Mouse (Mus musculus) embryonic facial prominence, embryonic 15.5 days (tissue): Measurements from ENCODE around the gene Eif4a2. TPM values are rescaled to one million over a fixed set of nuclear protein-coding genes. Genes with fewer than 3 reads are reported as not detected.
"Not testable (repeated sequence)": the region's sequence is repeated elsewhere in the genome, so short reads cannot be mapped to it uniquely, and the experiment has no call there.

Experiments used
- ATAC-seq: fragments of 200-750 bp; cut with Nextera tagmentation; 2 replicates; pipeline ENCODE4 v1.8.0; 2017; ENCODE audit warnings: low read depth, moderate TSS enrichment; ENCODE audit not compliant: insufficient number of reproducible peaks, low FRiP score, low TSS enrichment
- H3K27ac ChIP-seq: fragments of 300-500 bp; sonication (generic); replicated peaks from 2 replicates; pipeline ENCODE4 v1.5.1; 2015; ENCODE audit warnings: mild to moderate bottlenecking, inconsistent platforms
- H3K27me3 ChIP-seq: fragments of 300-500 bp; sonication (generic); 2 replicates; pipeline ENCODE4 v1.6.1; 2015; ENCODE audit warnings: inconsistent platforms
- H3K36me3 ChIP-seq: fragments of 300-500 bp; sonication (generic); 2 replicates; pipeline ENCODE4 v1.6.1; 2015; ENCODE audit warnings: mild to moderate bottlenecking, inconsistent platforms
- H3K4me1 ChIP-seq: fragments of 300-500 bp; sonication (generic); 2 replicates; pipeline ENCODE4 v1.6.1; 2015; ENCODE audit warnings: inconsistent platforms
- H3K4me2 ChIP-seq: fragments of 300-500 bp; sonication (generic); replicated peaks from 2 replicates; pipeline ENCODE4 v1.6.1; 2015; ENCODE audit warnings: mild to moderate bottlenecking, inconsistent platforms
- H3K4me3 ChIP-seq: fragments of 300-500 bp; sonication (generic); replicated peaks from 2 replicates; pipeline ENCODE4 v1.5.1; 2015; ENCODE audit warnings: mild to moderate bottlenecking, inconsistent platforms
- H3K9ac ChIP-seq: fragments of 300-500 bp; sonication (generic); 2 replicates; pipeline ENCODE4 v1.6.1; 2015; ENCODE audit warnings: inconsistent platforms
- H3K9me3 ChIP-seq: fragments of 300-500 bp; sonication (generic); replicated peaks from 2 replicates; pipeline ENCODE4 v1.6.1; 2016; ENCODE audit warnings: inconsistent platforms
- WGBS: fragments of 180-500 bp; shearing (Covaris S2); methylation state at CpG from one replicate; pipeline ENCODE4 v1.1.7; 2015; 5-methylcytosine and 5-hydroxymethylcytosine counted together
- polyA plus RNA-seq: library from polyadenylated mRNA; unstranded; fragments of >200 nt; fragmentation: Nextera tagmentation; extraction: Ambion mirVana; gene quantifications from 2 replicates; pipeline ENCODE4 v1.2.1, GENCODE M21; 2015

The Eif4a2 gene
- polyA plus RNA-seq, 1 experiment from 2014 or later, result 231 TPM

- not testable (repeated sequence) for H3K9ac ChIP-seq, H3K36me3 ChIP-seq, ATAC-seq, H3K4me3 ChIP-seq, H3K9me3 ChIP-seq, H3K4me2 ChIP-seq, H3K27ac ChIP-seq, H3K27me3 ChIP-seq, H3K4me1 ChIP-seq
- WGBS, result 91% methylated on average over 5 of the region's 5 CpGs
Observed at GRCm38 (mm10) chr16:23095581-23095980, 11.7 kb upstream of the Eif4a2 start.

GRCm38 (mm10) chr16:23096886-23097285, 10.4 kb upstream of the Eif4a2 start:
- not testable (repeated sequence) for H3K9me3 ChIP-seq, H3K36me3 ChIP-seq, H3K27me3 ChIP-seq, H3K9ac ChIP-seq, H3K4me1 ChIP-seq, H3K27ac ChIP-seq, H3K4me2 ChIP-seq, ATAC-seq, H3K4me3 ChIP-seq
- 83% methylated on average over 1 of the region's 1 CpGs for WGBS

- H3K9me3 ChIP-seq, ATAC-seq, H3K36me3 ChIP-seq, H3K4me3 ChIP-seq, H3K27me3 ChIP-seq, H3K4me1 ChIP-seq, H3K4me2 ChIP-seq, H3K27ac ChIP-seq, H3K9ac ChIP-seq: not testable (repeated sequence)
- 72% methylated on average over 8 of the region's 8 CpGs for WGBS
Observed at GRCm38 (mm10) chr16:23097290-23098104, 9.7 kb upstream of the Eif4a2 start.

GRCm38 (mm10) chr16:23098105-23098452, 9.2 kb upstream of the Eif4a2 start:
- not testable (repeated sequence) for H3K9ac ChIP-seq, H3K9me3 ChIP-seq, H3K4me2 ChIP-seq, H3K4me1 ChIP-seq, H3K4me3 ChIP-seq, H3K27ac ChIP-seq, ATAC-seq, H3K36me3 ChIP-seq, H3K27me3 ChIP-seq
- WGBS, result 98% methylated on average over 1 of the region's 1 CpGs

- Histone ChIP-seq H3K4me3 (peak overlapping the region; percentile 27), H3K4me2 (peak overlapping the region; percentile 41), H3K9ac (no peak overlapping the region), H3K27ac (no peak overlapping the region), H3K27me3 (no peaks in the 10 kb centered on the region), H3K9me3 (no peaks in the 10 kb centered on the region), H3K4me1 (peaks cover 8% of the 10 kb centered on the region; the same call in 1 of the 2 replicates), H3K36me3 (no peaks in the 10 kb centered on the region)
- no peak for ATAC-seq
- WGBS, result 10% methylated on average over 12 of the region's 12 CpGs
Observed at GRCm38 (mm10) chr16:23099632-23100031, 7.6 kb upstream of the Eif4a2 start.

GRCm38 (mm10) chr16:23100099-23100575, 7.1 kb upstream of the Eif4a2 start:
- peak overlapping the region; percentile 27 for H3K4me3 ChIP-seq
- H3K4me1 ChIP-seq, result peaks cover 8% of the 10 kb centered on the region; the same call in 1 of the 2 replicates
- H3K9ac ChIP-seq, result peak overlapping the region; percentile 7; the same call in 1 of the 2 replicates
- ATAC-seq, result no peak; the same call in 1 of the 2 replicates
- no peaks in the 10 kb centered on the region for H3K27me3 ChIP-seq
- H3K4me2 ChIP-seq, result peak overlapping the region; percentile 41
- H3K36me3 ChIP-seq, result no peaks in the 10 kb centered on the region
- no peaks in the 10 kb centered on the region for H3K9me3 ChIP-seq
- no peak overlapping the region for H3K27ac ChIP-seq
- WGBS, result 2% methylated on average over 9 of the region's 9 CpGs

GRCm38 (mm10) chr16:23100613-23101012, 6.6 kb upstream of the Eif4a2 start:
- peak overlapping the region; percentile 7; the same call in 1 of the 2 replicates for H3K9ac ChIP-seq
- peaks cover 8% of the 10 kb centered on the region; the same call in 1 of the 2 replicates for H3K4me1 ChIP-seq
- no peaks in the 10 kb centered on the region for H3K9me3 ChIP-seq
- no peak overlapping the region for H3K27ac ChIP-seq
- WGBS, result 13% methylated on average over 10 of the region's 10 CpGs
- peak overlapping the region; percentile 41 for H3K4me2 ChIP-seq
- no peak for ATAC-seq
- peak overlapping the region; percentile 27 for H3K4me3 ChIP-seq
- H3K36me3 ChIP-seq, result no peaks in the 10 kb centered on the region
- H3K27me3 ChIP-seq, result no peaks in the 10 kb centered on the region

- Histone ChIP-seq H3K4me3 (peak overlapping the region; percentile 25), H3K9ac (no peak overlapping the region), H3K27ac (no peak overlapping the region), H3K27me3 (no peaks in the 10 kb centered on the region), H3K4me1 (peaks cover 8% of the 10 kb centered on the region; the same call in 1 of the 2 replicates), H3K4me2 (peak overlapping the region; percentile 48), H3K36me3 (no peaks in the 10 kb centered on the region), H3K9me3 (no peaks in the 10 kb centered on the region)
- ATAC-seq, result no peak
- 11% methylated on average over 15 of the region's 15 CpGs for WGBS
Observed at GRCm38 (mm10) chr16:23102340-23103037, 4.8 kb upstream of the Eif4a2 start.

GRCm38 (mm10) chr16:23103038-23103745, 4.1 kb upstream of the Eif4a2 start:
- Histone ChIP-seq H3K27ac (no peak overlapping the region), H3K4me1 (peaks cover 8% of the 10 kb centered on the region; the same call in 1 of the 2 replicates), H3K4me3 (peak overlapping the region; percentile 25), H3K27me3 (no peaks in the 10 kb centered on the region), H3K4me2 (peak overlapping the region; percentile 48), H3K9me3 (no peaks in the 10 kb centered on the region), H3K9ac (no peak overlapping the region), H3K36me3 (no peaks in the 10 kb centered on the region)
- 37% methylated on average over 17 of the region's 17 CpGs for WGBS
- no peak for ATAC-seq

- no peak overlapping the region for H3K27ac ChIP-seq
- H3K27me3 ChIP-seq, result no peaks in the 10 kb centered on the region
- H3K4me1 ChIP-seq, result peaks cover 8% of the 10 kb centered on the region; the same call in 1 of the 2 replicates
- no peak for ATAC-seq
- peaks cover under 1% of the 10 kb centered on the region; the same call in 1 of the 2 replicates for H3K36me3 ChIP-seq
- no peak overlapping the region for H3K4me2 ChIP-seq
- no peak overlapping the region for H3K4me3 ChIP-seq
- H3K9ac ChIP-seq, result no peak overlapping the region
- WGBS, result 67% methylated on average over 2 of the region's 2 CpGs
- no peaks in the 10 kb centered on the region for H3K9me3 ChIP-seq
Observed at GRCm38 (mm10) chr16:23103841-23104240, 3.4 kb upstream of the Eif4a2 start.

- Histone ChIP-seq H3K9ac (no peak overlapping the region), H3K36me3 (peaks cover 21% of the 10 kb centered on the region), H3K4me2 (no peak overlapping the region), H3K4me1 (peaks cover 13% of the 10 kb centered on the region), H3K4me3 (no peak overlapping the region), H3K9me3 (no peaks in the 10 kb centered on the region), H3K27ac (no peak overlapping the region), H3K27me3 (no peaks in the 10 kb centered on the region)
- ATAC-seq, result no peak
- WGBS, result 67% methylated on average over 7 of the region's 7 CpGs
Observed at GRCm38 (mm10) chr16:23106121-23106520, 1.1 kb upstream of the Eif4a2 start.
